Mouse (Mus musculus) G1E (cell line): ENCODE data around the gene Sema6b. TPM values are rescaled to one million over a fixed set of nuclear protein-coding genes. Genes with fewer than 3 reads are reported as not detected.

ENCODE experiments used
- ATAC-seq: 2 replicates; pipeline ENCODE4 v1.8.0; 2016; ENCODE audit warnings: mild to moderate bottlenecking; ENCODE audit not compliant: insufficient number of reproducible peaks, poor library complexity, low FRiP score, severe bottlenecking; ENCODE audit errors: extremely low read depth
- DNase-seq: peaks from one replicate; pipeline ENCODE4 v3.0.0; 2012; ENCODE audit warnings: low spot score
- H3K27me3 ChIP-seq: 2 replicates; pipeline ENCODE4 v1.6.1; 2012; ENCODE audit warnings: mild to moderate bottlenecking, low read length, inconsistent platforms; ENCODE audit not compliant: insufficient read depth
- H3K36me3 ChIP-seq: replicated peaks from 2 replicates; pipeline ENCODE3; 2012; ENCODE audit warnings: mild to moderate bottlenecking, inconsistent platforms
- H3K4me1 ChIP-seq: 2 replicates; pipeline ENCODE4 v1.6.1; 2012; ENCODE audit warnings: low read depth, low read length, inconsistent platforms, mixed read lengths; ENCODE audit not compliant: insufficient read depth
- H3K4me3 ChIP-seq: 2 replicates; pipeline ENCODE4 v1.5.1; 2012; ENCODE audit warnings: low read depth, mild to moderate bottlenecking, inconsistent platforms, low read length, moderate library complexity, mixed read lengths
- H3K9me3 ChIP-seq: replicated peaks from 2 replicates; pipeline ENCODE4 v1.6.1; 2012; ENCODE audit warnings: inconsistent platforms
- CTCF ChIP-seq: IDR thresholded peaks from 2 replicates; pipeline ENCODE4 v1.5.1; 2012; ENCODE audit warnings: low read depth, low read length, inconsistent platforms, mixed read lengths
- GATA1 ChIP-seq: IDR thresholded peaks from 2 replicates; pipeline ENCODE4 v1.6.1; 2012; ENCODE audit warnings: borderline replicate concordance, low read length, inconsistent platforms, mixed read lengths
- GATA2 ChIP-seq: IDR thresholded peaks from 2 replicates; pipeline ENCODE4 v1.6.1; 2012; ENCODE audit warnings: low read depth, low read length, inconsistent platforms, borderline replicate concordance
- POLR2AphosphoS5 ChIP-seq: IDR thresholded peaks from 2 replicates; pipeline ENCODE4 v1.6.1; 2012; ENCODE audit warnings: low read depth, low read length, inconsistent platforms; ENCODE audit not compliant: insufficient replicate concordance
- TAL1 ChIP-seq: conservative IDR thresholded peaks from 2 replicates; pipeline ENCODE4 v1.6.1; 2012; ENCODE audit warnings: low read depth, low read length, inconsistent platforms, mixed read lengths
- polyA plus RNA-seq: library from polyadenylated mRNA; stranded (reverse); fragments of >175 nt; gene quantifications from 2 replicates; pipeline ENCODE4 v1.2.3, GENCODE M21; 2012
- total RNA-seq, 2 experiments: library from RNA; stranded (forward) in 1 of 2; stranded (reverse) in 1 of 2; fragments of 200-1000 nt in 1 of 2; fragments of >200 nt in 1 of 2; fragmentation: Nextera tagmentation in 1 of 2; gene quantifications; 2 replicates each; pipeline ENCODE4 v1.2.3; 2014 to 2017

Sema6b gene
- total and polyA plus RNA-seq, 3 experiments: 2.7 to 14.1 (median 3.4) TPM

DNA sequence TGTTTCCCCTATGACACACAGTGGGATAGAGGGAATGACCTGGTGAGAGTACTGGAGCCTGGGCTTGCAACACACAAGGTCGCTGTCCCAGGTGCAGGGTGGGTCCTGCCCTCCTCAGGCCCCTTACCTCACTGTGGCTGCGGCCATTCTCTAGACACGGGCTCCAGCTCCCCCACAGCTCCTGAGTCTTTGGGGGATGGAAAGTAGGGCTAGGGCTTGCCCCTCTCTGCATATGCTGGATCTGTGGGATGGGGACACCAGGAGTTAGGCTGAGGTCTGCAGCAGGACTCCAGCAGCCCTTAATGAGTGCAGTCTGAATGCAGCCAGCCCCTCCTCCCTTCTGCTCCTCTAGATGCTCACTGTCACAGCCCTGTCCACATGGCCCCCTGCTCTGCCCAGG is 27.4 kb downstream of the Sema6b start:
- Histone ChIP-seq H3K36me3 (peaks cover 41% of the 10 kb centered on the region), H3K27me3 (peaks cover 24% of the 10 kb centered on the region; the same call in 1 of the 2 replicates), H3K4me1 (peaks cover 9% of the 10 kb centered on the region; the same call in 1 of the 2 replicates), H3K9me3 (no peaks in the 10 kb centered on the region), H3K4me3 (no peak overlapping the region)
- no peak for TF ChIP-seq POLR2AphosphoS5
- no peak for TF ChIP-seq TAL1
- TF ChIP-seq GATA1: no peak
- TF ChIP-seq CTCF: no peak
- TF ChIP-seq GATA2: no peak
- ATAC-seq: no peak
- DNase-seq: no peak

DNA sequence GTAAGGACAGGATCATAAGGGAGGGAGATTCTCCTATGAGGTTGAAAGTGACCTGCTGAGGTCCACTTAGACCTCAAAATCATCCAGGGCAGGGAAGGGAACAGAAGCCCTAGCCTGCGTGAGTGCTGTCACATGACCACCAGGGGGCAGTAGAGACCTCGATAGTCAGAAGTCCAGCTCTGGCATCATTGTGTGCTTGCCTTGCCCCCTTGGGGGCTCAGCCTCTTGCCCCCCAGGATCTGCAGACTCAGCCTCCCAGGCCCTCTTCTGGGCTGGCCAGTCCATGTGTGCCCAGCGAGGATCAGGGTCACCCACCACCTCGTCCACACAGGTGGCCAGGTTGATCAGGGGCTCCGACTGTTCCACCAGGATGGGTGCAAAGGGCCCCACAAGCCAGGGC is 28.3 kb downstream of the Sema6b start:
- no peaks in the 10 kb centered on the region for H3K9me3 ChIP-seq
- peak; percentile 74 for DNase-seq
- H3K27me3 ChIP-seq: peaks cover 17% of the 10 kb centered on the region; the same call in 1 of the 2 replicates
- no peak overlapping the region for H3K4me3 ChIP-seq
- TF ChIP-seq CTCF (peak; percentile 94), POLR2AphosphoS5 (no peak), GATA1 (no peak), TAL1 (no peak), GATA2 (no peak)
- ATAC-seq: peak; percentile 45; the same call in 1 of the 2 replicates
- H3K36me3 ChIP-seq: peaks cover 50% of the 10 kb centered on the region
- peaks cover 3% of the 10 kb centered on the region; the same call in 1 of the 2 replicates for H3K4me1 ChIP-seq

DNA sequence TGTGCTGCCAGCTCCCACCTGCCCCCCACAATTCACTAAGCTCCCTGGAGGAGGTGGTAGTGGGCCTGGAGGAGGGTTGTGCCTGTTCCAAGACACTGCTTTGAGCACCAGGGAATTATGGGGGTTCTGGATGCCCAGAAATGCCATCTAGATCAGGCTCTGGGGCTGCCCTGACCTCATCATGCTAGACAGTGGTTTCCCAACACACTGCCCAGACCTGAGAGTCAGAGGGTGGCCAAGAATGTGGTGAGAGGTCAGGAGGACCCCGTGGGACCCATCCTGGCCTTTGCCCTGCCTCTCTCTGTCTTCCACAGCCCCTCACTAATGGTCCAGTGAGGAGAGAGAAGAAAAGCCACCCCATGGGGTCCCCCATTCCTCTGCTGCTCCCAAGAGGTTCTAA is 29.1 kb downstream of the Sema6b start:
- ATAC-seq: no peak
- peaks cover 3% of the 10 kb centered on the region; the same call in 1 of the 2 replicates for H3K4me1 ChIP-seq
- DNase-seq: no peak
- TF ChIP-seq POLR2AphosphoS5 (no peak), GATA2 (no peak), TAL1 (no peak), CTCF (no peak), GATA1 (no peak)
- no peaks in the 10 kb centered on the region for H3K9me3 ChIP-seq
- H3K36me3 ChIP-seq: peaks cover 51% of the 10 kb centered on the region
- peaks cover 9% of the 10 kb centered on the region; the same call in 1 of the 2 replicates for H3K27me3 ChIP-seq
- H3K4me3 ChIP-seq: no peak overlapping the region

DNA sequence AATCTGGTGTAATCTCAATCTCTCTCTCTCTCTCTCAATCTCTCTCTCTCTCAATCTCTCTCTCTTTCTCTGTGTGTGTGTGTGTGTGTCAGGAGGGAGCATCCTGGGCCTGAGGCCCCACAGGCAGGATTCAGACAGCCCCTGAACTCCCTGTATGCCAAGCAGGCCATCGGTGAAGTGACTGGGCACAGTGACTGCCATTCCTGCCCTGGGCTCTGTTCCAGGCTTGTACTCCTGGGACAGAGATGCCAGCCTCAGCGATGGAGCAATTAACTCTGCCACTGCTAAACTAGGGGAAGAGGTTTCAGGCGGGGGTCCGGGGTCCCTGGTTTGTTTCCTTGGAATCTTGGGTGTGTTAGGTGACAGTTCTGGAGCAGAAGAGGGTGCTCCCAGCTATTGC is 29.6 kb downstream of the Sema6b start:
- no peak for TF ChIP-seq GATA2
- no peak for TF ChIP-seq GATA1
- no peak for TF ChIP-seq TAL1
- TF ChIP-seq CTCF: no peak
- TF ChIP-seq POLR2AphosphoS5: no peak
- DNase-seq (no peak), ATAC-seq (no peak)
- no peaks in the 10 kb centered on the region for H3K9me3 ChIP-seq
- no peak overlapping the region for H3K4me3 ChIP-seq
- H3K36me3 ChIP-seq: peaks cover 51% of the 10 kb centered on the region
- peaks cover 4% of the 10 kb centered on the region; the same call in 1 of the 2 replicates for H3K27me3 ChIP-seq
- peaks cover 3% of the 10 kb centered on the region; the same call in 1 of the 2 replicates for H3K4me1 ChIP-seq

DNA sequence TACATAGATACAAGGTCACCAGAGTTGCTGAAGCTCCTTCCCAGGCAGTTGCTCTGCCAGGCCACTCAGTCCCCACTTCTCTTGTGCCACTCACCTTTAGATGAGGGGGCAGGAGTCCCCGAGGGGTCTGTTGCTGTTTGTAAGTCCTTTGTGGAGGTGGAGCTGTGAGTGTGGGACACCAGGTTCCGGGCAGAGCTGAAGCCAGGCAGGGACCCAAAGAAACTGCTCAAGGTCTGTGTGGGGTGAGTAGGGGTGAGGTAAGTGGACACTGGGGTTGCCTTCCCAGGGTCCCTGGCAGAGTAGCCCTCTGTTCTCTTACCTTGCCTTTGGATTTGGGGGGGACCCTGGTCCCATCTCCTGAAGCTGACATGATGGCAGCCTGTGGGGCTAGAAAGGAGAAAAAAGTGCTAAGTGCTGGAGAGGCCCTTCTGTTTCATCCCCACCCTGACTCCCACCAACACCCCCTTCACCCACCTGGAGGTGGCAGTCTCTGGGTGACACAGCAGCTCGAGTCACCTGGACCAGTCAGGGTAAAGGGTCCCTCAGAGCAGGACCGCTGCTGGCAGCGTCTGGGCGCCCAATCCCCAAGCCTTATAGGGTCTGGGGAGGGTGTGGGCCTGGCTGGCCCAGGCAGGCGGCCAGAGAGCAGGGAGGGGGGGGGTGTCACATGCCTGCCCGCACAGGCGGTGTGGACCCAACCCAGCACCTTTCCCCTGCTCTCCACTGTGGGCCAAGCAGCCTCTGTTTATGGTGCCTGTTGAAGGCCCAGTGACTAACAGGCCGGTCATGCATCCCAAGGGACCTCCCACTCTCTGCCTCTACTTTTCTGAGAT is 30.7 kb downstream of the Sema6b start, which contains the start of gene Plin4:
Gene Plin4 (minus strand): TSS at position 585 of the 833 bp plus-strand sequence.
- DNase-seq: no peak
- TF ChIP-seq POLR2AphosphoS5: no peak
- no peak for TF ChIP-seq GATA2
- TF ChIP-seq TAL1: no peak
- no peak for TF ChIP-seq GATA1
- TF ChIP-seq CTCF: no peak

More for the DNA sequence above, 30.7 kb downstream of the Sema6b start, which contains the start of gene Plin4:
- no peak within 1 kb of the TSS for H3K4me3 ChIP-seq
- no peak for ATAC-seq
- peaks cover 51% of the 10 kb centered on the region for H3K36me3 ChIP-seq
- H3K27me3 ChIP-seq: no peaks in the 10 kb centered on the region
- H3K9me3 ChIP-seq: no peaks in the 10 kb centered on the region
- H3K4me1 ChIP-seq: peaks cover 3% of the 10 kb centered on the region; the same call in 1 of the 2 replicates
